Mouse (Mus musculus) lung, adult 2 months (tissue): ENCODE data around the gene Lpxn.

ENCODE experiments used
- CTCF ChIP-seq: fragments of 200-500 bp; IDR thresholded peaks from 2 replicates; pipeline ENCODE4 v1.5.1; 2011; ENCODE audit warnings: mild to moderate bottlenecking, low read length, control low read depth; ENCODE audit not compliant: insufficient read depth
- POLR2A ChIP-seq: fragments of 200-500 bp; IDR thresholded peaks from 2 replicates; pipeline ENCODE4 v1.6.1; 2011; ENCODE audit warnings: low read depth, mild to moderate bottlenecking, control low read depth, low read length, borderline replicate concordance; ENCODE audit errors: extremely low read depth

DNA sequence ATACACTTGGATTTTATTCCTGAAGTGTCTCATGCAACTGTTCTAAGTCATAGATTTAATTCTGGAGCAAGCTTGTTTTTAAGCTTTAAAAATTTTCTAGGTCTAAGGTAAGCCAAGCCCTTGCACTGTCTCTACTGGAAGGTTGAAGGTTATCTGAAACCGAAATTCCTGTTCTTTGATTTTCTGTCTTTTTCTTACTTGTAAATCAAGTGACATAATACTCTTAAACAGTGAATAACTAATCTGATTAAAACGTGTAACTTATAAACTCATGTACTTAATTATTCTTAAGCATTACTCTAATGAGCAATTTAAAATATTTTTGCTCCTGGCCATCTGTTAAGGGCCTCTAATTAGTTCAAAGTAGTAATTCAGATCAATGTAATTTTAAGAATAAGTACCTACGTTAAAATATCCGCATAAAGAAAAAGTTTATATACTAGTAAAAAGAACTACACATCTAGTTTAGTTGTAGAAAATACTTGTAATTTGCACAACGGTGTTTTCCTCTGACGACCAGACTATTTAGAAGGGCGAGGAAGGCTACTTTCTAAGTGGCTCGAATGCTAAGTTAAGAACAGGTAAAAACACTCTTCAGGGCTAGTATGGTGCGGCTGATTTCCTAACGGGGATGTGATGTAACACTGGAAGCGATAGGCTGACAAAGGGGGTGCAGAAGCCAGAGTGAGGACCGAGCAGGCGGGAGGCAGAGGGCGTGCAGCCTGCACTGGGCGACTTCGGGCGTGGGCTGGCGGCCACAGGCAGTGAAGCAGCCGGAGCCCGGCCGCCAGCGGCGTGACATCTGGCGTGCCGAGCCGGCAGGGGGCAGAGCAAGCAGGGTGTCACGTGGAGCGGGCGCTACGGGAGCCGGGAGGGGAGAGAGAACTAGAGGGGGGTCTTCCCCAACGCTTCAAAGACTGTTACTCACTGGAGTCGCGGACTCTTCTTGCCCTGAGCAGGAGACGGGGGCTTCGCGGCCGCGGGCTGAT lies 1.6 kb upstream of the Lpxn start:
- TF ChIP-seq POLR2A (peak; percentile 36; the same call in 1 of the 2 replicates), CTCF (no peak)
